Mouse (Mus musculus) E14TG2a.4 (cell line): Measurements from ENCODE around the gene AU015836.

Experiments
- H3K27me3 ChIP-seq: 2 replicates; pipeline ENCODE4 v1.6.1; 2014; ENCODE audit warnings: low read length, control low read depth; ENCODE audit not compliant: insufficient read depth
- H3K36me3 ChIP-seq: 2 replicates; pipeline ENCODE4 v1.6.1; 2014; ENCODE audit warnings: low read length, control low read depth; ENCODE audit not compliant: insufficient read depth
- H3K4me1 ChIP-seq: replicated peaks from 2 replicates; pipeline ENCODE4 v1.6.1; 2014; ENCODE audit warnings: low read depth, low read length, control low read depth
- H3K4me3 ChIP-seq: replicated peaks from 2 replicates; pipeline ENCODE4 v1.5.1; 2014; ENCODE audit warnings: mild to moderate bottlenecking, low read length
- H3K9me3 ChIP-seq: 2 replicates; pipeline ENCODE4 v1.6.1; 2014; ENCODE audit warnings: low read length, control low read depth
- CTCF ChIP-seq: conservative IDR thresholded peaks from 2 replicates; pipeline ENCODE4 v1.5.1; 2014; ENCODE audit warnings: low read length
- NANOG ChIP-seq: IDR thresholded peaks from 2 replicates; pipeline ENCODE4 v1.6.1; 2014; ENCODE audit warnings: borderline replicate concordance, low read length, mixed read lengths
- POU5F1 ChIP-seq: IDR thresholded peaks from 2 replicates; pipeline ENCODE4 v1.6.1; 2014; ENCODE audit warnings: low read length, borderline replicate concordance

AU015836 gene

DNA sequence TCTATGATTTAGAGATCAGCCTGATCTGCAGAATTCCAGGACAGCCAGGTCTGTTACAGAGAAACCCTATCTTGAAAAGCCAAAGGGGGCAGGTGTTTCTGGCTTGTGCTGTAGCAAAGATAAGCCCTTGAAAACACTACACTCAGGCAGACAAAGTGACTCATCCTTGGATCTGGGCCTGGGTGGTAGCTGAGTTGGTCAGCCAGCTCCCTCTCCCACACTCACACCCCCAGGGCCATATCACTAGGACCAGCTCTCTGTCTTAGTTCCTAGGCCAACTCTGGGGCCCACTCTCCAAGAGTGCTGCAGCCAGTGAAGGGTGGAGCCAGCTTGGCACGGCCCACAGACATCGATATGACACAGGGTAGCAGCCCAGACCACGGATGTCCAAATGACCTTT is 38.5 kb downstream of the AU015836 start:
- H3K4me3 ChIP-seq: no peak overlapping the region
- no peaks in the 10 kb centered on the region for H3K4me1 ChIP-seq
- no peaks in the 10 kb centered on the region for H3K36me3 ChIP-seq
- H3K27me3 ChIP-seq: no peaks in the 10 kb centered on the region
- no peaks in the 10 kb centered on the region for H3K9me3 ChIP-seq
- TF ChIP-seq NANOG: no peak
- no peak for TF ChIP-seq CTCF
- no peak for TF ChIP-seq POU5F1

DNA sequence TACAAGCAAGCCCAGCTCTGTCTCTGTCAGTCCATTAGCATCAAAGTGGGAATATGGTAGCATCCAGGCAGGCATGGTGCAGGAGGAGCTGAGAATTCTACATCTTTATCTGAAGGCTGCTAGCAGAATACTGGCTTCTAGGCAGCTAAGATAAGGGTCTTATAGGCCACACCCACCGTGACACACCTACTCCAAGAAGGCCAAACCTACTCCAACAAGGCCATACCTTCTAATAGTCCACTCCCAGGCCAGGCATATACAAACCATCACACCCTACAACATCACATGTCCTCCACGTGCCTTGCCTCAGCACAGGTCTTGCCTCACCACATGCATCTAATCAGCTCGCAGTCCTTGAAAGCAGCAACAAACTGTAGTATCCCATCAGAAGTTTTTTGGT is 41.0 kb downstream of the AU015836 start:
- Histone ChIP-seq H3K36me3 (no peaks in the 10 kb centered on the region), H3K4me1 (peaks cover 7% of the 10 kb centered on the region; the same call in 1 of the 2 replicates), H3K9me3 (no peaks in the 10 kb centered on the region), H3K4me3 (no peak overlapping the region), H3K27me3 (no peaks in the 10 kb centered on the region)
- TF ChIP-seq POU5F1: no peak
- no peak for TF ChIP-seq CTCF

DNA sequence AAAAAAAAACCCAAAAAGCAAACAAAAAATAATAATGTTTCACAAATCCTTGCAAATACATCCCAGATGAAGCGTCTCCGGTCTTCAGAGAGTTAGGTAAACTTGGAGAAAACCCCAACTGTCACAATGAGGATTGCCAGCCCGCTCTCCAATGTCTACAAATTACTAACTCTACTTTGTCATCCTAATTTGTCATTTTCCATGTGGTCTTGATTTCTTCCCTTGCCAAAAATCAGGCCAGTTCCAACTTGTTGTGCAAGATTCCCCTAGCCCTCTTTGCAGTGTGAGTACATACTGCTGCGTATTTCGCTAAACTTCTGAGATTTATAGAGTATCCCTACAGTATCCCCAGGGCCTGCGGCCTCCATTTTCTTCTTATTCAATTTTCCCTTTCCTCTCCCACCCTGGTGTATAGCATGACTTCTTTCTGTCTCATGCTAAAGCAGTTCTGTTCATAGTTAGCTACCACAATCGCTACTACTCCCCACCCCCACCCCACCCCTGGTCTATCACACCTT is 43.3 kb downstream of the AU015836 start:
- Histone ChIP-seq H3K4me1 (peaks cover 14% of the 10 kb centered on the region; the same call in 1 of the 2 replicates), H3K36me3 (no peaks in the 10 kb centered on the region), H3K9me3 (no peaks in the 10 kb centered on the region), H3K4me3 (no peak overlapping the region), H3K27me3 (no peaks in the 10 kb centered on the region)
- no peak for TF ChIP-seq NANOG
- TF ChIP-seq CTCF: no peak
- TF ChIP-seq POU5F1: no peak

DNA sequence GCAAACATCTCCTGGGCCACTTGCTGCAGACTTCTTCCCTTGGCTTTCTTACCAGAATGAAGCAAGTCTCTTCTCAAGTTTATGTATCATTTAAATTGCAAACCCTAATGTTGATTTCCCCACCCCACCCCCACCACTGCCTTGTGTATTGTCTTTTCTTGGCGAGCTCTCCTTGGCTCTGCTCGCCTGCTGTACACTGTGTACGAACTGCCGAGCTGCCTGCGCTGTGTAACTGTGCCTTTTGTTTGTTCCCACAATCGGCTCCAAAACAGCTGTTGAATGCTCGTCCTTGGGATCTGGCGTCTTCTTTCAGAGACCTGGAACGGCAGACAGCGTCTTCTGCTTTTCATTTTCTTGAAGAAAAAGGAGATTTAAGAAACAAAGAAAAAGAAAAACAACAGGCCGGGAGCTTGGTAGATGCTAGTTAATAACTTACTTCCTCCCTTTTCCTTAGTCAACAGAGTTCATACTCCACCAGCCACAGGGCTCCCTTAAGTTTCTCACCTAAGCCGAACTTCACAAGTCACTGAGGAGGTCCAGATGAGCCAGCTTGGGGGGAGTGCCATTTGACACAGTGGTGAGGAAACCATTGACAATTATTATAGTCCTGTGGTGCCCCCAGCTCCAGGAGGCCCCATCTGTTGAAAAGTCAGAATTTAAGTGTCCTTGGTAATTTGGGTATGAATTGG is 44.2 kb downstream of the AU015836 start:
- no peak overlapping the region for H3K4me3 ChIP-seq
- peaks cover 17% of the 10 kb centered on the region; the same call in 1 of the 2 replicates for H3K4me1 ChIP-seq
- H3K27me3 ChIP-seq: no peaks in the 10 kb centered on the region
- no peak for TF ChIP-seq CTCF
- no peak for TF ChIP-seq NANOG
- no peak for TF ChIP-seq POU5F1
- H3K36me3 ChIP-seq: no peaks in the 10 kb centered on the region
- no peaks in the 10 kb centered on the region for H3K9me3 ChIP-seq

DNA sequence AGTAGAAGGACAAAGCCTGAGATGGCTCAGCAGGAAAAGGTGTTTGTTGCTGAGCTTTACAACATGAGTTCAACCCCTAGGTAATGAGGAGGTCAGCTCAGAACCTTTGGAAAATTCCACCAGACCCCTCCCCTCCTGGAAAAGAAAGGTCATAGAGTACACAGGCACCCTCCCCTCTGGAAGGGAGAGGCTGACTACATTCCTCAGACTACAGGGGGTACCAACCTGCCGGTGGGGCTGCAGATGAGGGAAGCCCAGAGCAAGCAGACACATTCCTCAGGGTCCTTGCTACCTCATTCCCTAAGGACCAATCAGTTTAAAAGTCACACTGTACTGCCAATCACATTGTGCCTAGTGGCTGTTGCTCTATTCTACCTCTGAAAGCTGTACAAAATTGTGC is 48.4 kb downstream of the AU015836 start:
- Histone ChIP-seq H3K27me3 (no peaks in the 10 kb centered on the region), H3K4me1 (peaks cover 17% of the 10 kb centered on the region; the same call in 1 of the 2 replicates), H3K9me3 (peaks cover 7% of the 10 kb centered on the region; the same call in 1 of the 2 replicates), H3K36me3 (no peaks in the 10 kb centered on the region), H3K4me3 (no peak overlapping the region)
- TF ChIP-seq NANOG (no peak), POU5F1 (no peak), CTCF (no peak)

DNA sequence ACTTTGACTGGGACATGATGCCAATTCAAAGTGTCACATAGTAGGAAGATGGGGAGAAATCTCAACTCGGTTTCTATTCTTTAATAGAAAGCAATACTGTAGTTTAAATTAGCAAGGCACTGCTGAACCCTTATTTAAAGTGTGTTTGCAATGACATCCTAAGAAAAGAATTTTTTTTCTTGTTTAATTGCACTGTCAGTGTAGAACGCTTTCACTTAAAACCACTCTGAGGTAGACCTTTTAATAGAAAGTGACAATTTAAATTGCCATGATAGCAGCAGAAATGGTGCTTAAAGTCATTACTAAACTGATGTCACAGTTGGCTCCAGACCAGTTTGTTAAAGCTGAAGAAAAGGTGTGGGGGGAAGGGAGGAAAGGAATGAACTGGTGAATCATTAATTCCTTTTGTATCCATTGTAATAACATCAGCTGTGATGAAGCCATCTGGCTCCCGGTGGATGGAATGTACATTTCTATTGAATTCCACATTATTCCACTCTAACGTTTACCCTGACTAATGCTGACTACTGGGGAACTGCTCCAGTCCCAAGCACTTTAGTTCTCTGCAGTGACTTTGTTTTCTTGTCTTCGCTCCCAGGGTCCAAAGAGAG is 53.9 kb downstream of the AU015836 start:
- TF ChIP-seq NANOG (no peak), POU5F1 (no peak), CTCF (no peak)
- Histone ChIP-seq H3K4me3 (no peak overlapping the region), H3K27me3 (no peaks in the 10 kb centered on the region), H3K9me3 (peaks cover 7% of the 10 kb centered on the region; the same call in 1 of the 2 replicates), H3K4me1 (0 out of 2 replicates have a peak, but pooled peaks cover 3% of the 10 kb centered on the region), H3K36me3 (no peaks in the 10 kb centered on the region)
